Mouse (Mus musculus) forebrain, embryonic 16.5 days (tissue): ENCODE data around the gene Gm42742. TPM values are rescaled to one million over a fixed set of nuclear protein-coding genes. Genes with fewer than 3 reads are reported as not detected.
A peak's percentile ranks its signal among the peaks of the same experiment; 100 is the strongest.

ENCODE experiments used
- ATAC-seq: fragments of 200-750 bp; cut with Nextera tagmentation; 2 replicates; pipeline ENCODE4 v1.8.0; 2017; ENCODE audit warnings: mild to moderate bottlenecking, moderate library complexity
- H3K27ac ChIP-seq: fragments of 300-500 bp; sonication (generic); 2 replicates; pipeline ENCODE4 v1.5.1; 2014; ENCODE audit warnings: low read length, control low read depth
- H3K27me3 ChIP-seq: fragments of 300-500 bp; sonication (generic); replicated peaks from 2 replicates; pipeline ENCODE4 v1.6.1; 2014; ENCODE audit warnings: low read length; ENCODE audit not compliant: control insufficient read depth, insufficient read depth
- H3K36me3 ChIP-seq: fragments of 300-500 bp; sonication (generic); 2 replicates; pipeline ENCODE4 v1.6.1; 2014; ENCODE audit not compliant: control insufficient read depth, insufficient read depth
- H3K4me1 ChIP-seq: fragments of 300-500 bp; sonication (generic); replicated peaks from 2 replicates; pipeline ENCODE4 v1.6.1; 2014; ENCODE audit warnings: low read length; ENCODE audit not compliant: control insufficient read depth, insufficient read depth
- H3K4me2 ChIP-seq: fragments of 300-500 bp; sonication (generic); 2 replicates; pipeline ENCODE4 v1.6.1; 2014; ENCODE audit warnings: mild to moderate bottlenecking, low read length, control low read depth
- H3K4me3 ChIP-seq: fragments of 300-500 bp; sonication (generic); replicated peaks from 2 replicates; pipeline ENCODE4 v1.5.1; 2014; ENCODE audit warnings: mild to moderate bottlenecking, low read length, control low read depth
- H3K9ac ChIP-seq: fragments of 300-500 bp; sonication (generic); replicated peaks from 2 replicates; pipeline ENCODE4 v1.6.1; 2014; ENCODE audit warnings: low read depth, low read length, control low read depth
- H3K9me3 ChIP-seq: fragments of 300-500 bp; sonication (generic); 2 replicates; pipeline ENCODE4 v1.6.1; 2016; ENCODE audit warnings: low read length; ENCODE audit not compliant: control insufficient read depth
- WGBS: fragments of 180-500 bp; shearing (Covaris S2); extraction: QIAGEN DNeasy Blood & Tissue Kit; methylation state at CpG from one replicate; pipeline ENCODE4 v1.1.7; 2014; 5-methylcytosine and 5-hydroxymethylcytosine counted together
- polyA plus RNA-seq: library from polyadenylated mRNA; unstranded; fragments of >200 nt; fragmentation: Nextera tagmentation; extraction: Ambion mirVana; gene quantifications from 2 replicates; pipeline ENCODE4 v1.2.1, GENCODE M21; 2015

Gm42742 gene
- 54.8 and 74.1 TPM in 2 replicates for polyA plus RNA-seq

GRCm38 (mm10) chr7:127020901-127021562, at the start of gene Gm42742, which contains the start of gene Prrt2:
Gm42742 (minus strand) TSS chr7:127021097.
Prrt2 (minus strand) TSS chr7:127021211.
- Histone ChIP-seq H3K36me3 (peaks cover 7% of the 10 kb centered on the region), H3K9ac (peak within 1 kb of the TSS; percentile 71), H3K27me3 (no peaks in the 10 kb centered on the region), H3K4me1 (peaks cover 76% of the 10 kb centered on the region), H3K9me3 (no peaks in the 10 kb centered on the region), H3K4me3 (peak within 1 kb of the TSS; percentile 51), H3K4me2 (peak within 1 kb of the TSS; percentile 71), H3K27ac (peak within 1 kb of the TSS; percentile 70)
- peak; percentile 21 for ATAC-seq
- WGBS = 1% methylated on average over 37 of the region's 37 CpGs

GRCm38 (mm10) chr7:127066317-127066716, 45.4 kb upstream of the Gm42742 start:
- 85% methylated on average over 4 of the region's 4 CpGs for WGBS
- no peak for ATAC-seq
- Histone ChIP-seq H3K9me3 (no peaks in the 10 kb centered on the region; the same call in 1 of the 2 replicates), H3K4me1 (no peaks in the 10 kb centered on the region), H3K27me3 (no peaks in the 10 kb centered on the region), H3K9ac (no peak overlapping the region), H3K36me3 (no peaks in the 10 kb centered on the region), H3K27ac (no peak overlapping the region), H3K4me3 (no peak overlapping the region), H3K4me2 (no peak overlapping the region)

GRCm38 (mm10) chr7:127065538-127065937, 44.6 kb upstream of the Gm42742 start:
- ATAC-seq = no peak
- Histone ChIP-seq H3K27me3 (no peaks in the 10 kb centered on the region), H3K27ac (no peak overlapping the region), H3K9me3 (no peaks in the 10 kb centered on the region; the same call in 1 of the 2 replicates), H3K36me3 (no peaks in the 10 kb centered on the region), H3K9ac (no peak overlapping the region), H3K4me1 (no peaks in the 10 kb centered on the region), H3K4me3 (no peak overlapping the region), H3K4me2 (no peak overlapping the region)
- 90% methylated on average over 6 of the region's 6 CpGs for WGBS

GRCm38 (mm10) chr7:127055026-127055585, 34.2 kb upstream of the Gm42742 start:
- Histone ChIP-seq H3K4me2 (no peak overlapping the region), H3K27me3 (no peaks in the 10 kb centered on the region), H3K9ac (no peak overlapping the region), H3K4me3 (no peak overlapping the region), H3K27ac (no peak overlapping the region), H3K9me3 (no peaks in the 10 kb centered on the region), H3K4me1 (no peaks in the 10 kb centered on the region), H3K36me3 (no peaks in the 10 kb centered on the region)
- ATAC-seq = no peak
- WGBS = 76% methylated on average over 5 of the region's 5 CpGs

GRCm38 (mm10) chr7:127041851-127042672, 21.2 kb upstream of the Gm42742 start, which contains the start of gene Kif22:
Kif22 (minus strand) TSS chr7:127042471.
- 0% methylated on average over 53 of the region's 53 CpGs for WGBS
- peak within 1 kb of the TSS; percentile 82 for H3K9ac ChIP-seq
- H3K27ac ChIP-seq = peak within 1 kb of the TSS; percentile 56
- H3K4me3 ChIP-seq = peak within 1 kb of the TSS; percentile 90
- H3K4me1 ChIP-seq = peaks cover 19% of the 10 kb centered on the region
- no peaks in the 10 kb centered on the region for H3K27me3 ChIP-seq
- no peaks in the 10 kb centered on the region for H3K9me3 ChIP-seq
- H3K36me3 ChIP-seq = no peaks in the 10 kb centered on the region
- ATAC-seq = peak; percentile 91
- peak within 1 kb of the TSS; percentile 93 for H3K4me2 ChIP-seq

- no peak overlapping the region for H3K27ac ChIP-seq
- 79% methylated on average over 1 of the region's 1 CpGs for WGBS
- ATAC-seq = no peak
These were observed 10.3 kb upstream of the Gm42742 start for GRCm38 (mm10) chr7:127031244-127031643.

GRCm38 (mm10) chr7:127030172-127030571, 9.3 kb upstream of the Gm42742 start:
- no peak for ATAC-seq
- WGBS = 100% methylated on average over 1 of the region's 1 CpGs
- H3K4me2 ChIP-seq = no peak overlapping the region
- H3K27me3 ChIP-seq = no peaks in the 10 kb centered on the region
- H3K9me3 ChIP-seq = no peaks in the 10 kb centered on the region
- no peaks in the 10 kb centered on the region; the same call in 1 of the 2 replicates for H3K36me3 ChIP-seq
- no peak overlapping the region for H3K27ac ChIP-seq
- no peak overlapping the region for H3K4me3 ChIP-seq
- no peak overlapping the region for H3K9ac ChIP-seq
- H3K4me1 ChIP-seq = peaks cover 7% of the 10 kb centered on the region

More at GRCm38 (mm10) chr7:127031244-127031643, 10.3 kb upstream of the Gm42742 start:
- no peaks in the 10 kb centered on the region for H3K9me3 ChIP-seq
- no peaks in the 10 kb centered on the region for H3K27me3 ChIP-seq
- no peak overlapping the region for H3K4me2 ChIP-seq
- H3K4me1 ChIP-seq = peaks cover 7% of the 10 kb centered on the region
- no peak overlapping the region for H3K4me3 ChIP-seq
- no peaks in the 10 kb centered on the region; the same call in 1 of the 2 replicates for H3K36me3 ChIP-seq
- no peak overlapping the region for H3K9ac ChIP-seq

- Histone ChIP-seq H3K4me2 (peak overlapping the region; percentile 71), H3K27ac (peak overlapping the region; percentile 99), H3K4me3 (peak overlapping the region; percentile 60), H3K9me3 (no peaks in the 10 kb centered on the region), H3K36me3 (peaks cover 3% of the 10 kb centered on the region; the same call in 1 of the 2 replicates), H3K9ac (peak overlapping the region; percentile 92), H3K4me1 (peaks cover 29% of the 10 kb centered on the region), H3K27me3 (no peaks in the 10 kb centered on the region)
- peak; percentile 1; the same call in 1 of the 2 replicates for ATAC-seq
- 63% methylated on average over 8 of the region's 8 CpGs for WGBS
These were observed 7.0 kb upstream of the Gm42742 start for GRCm38 (mm10) chr7:127027885-127028284.
